Mouse (Mus musculus): Measurements from ENCODE around the gene Hsdl2.

GRCm38 (mm10) chr4:59630122-59630521, 48.8 kb downstream of the Hsdl2 start:
- TF ChIP-seq CTCF (IDR thresholded peaks at IDR 0.05; ENCODE audit: borderline replicate concordance, insufficient read depth, low read length) (no peak), POLR2A (IDR thresholded peaks at IDR 0.05; ENCODE audit: low read depth, low read length) (no peak)

Measured in embryonic fibroblast, embryonic 13.5 days (primary cell).